Mouse (Mus musculus) liver, embryonic 14.5 days (tissue): Measurements from ENCODE around the gene Cyp2d11.
"Not testable (repeated sequence)": the region's sequence is repeated elsewhere in the genome, so short reads cannot be mapped to it uniquely, and the experiment has no call there.

ENCODE experiments used
- CTCF ChIP-seq: IDR thresholded peaks from 2 replicates; pipeline ENCODE4 v1.5.1; 2016; ENCODE audit warnings: antibody characterized with exemption, low read depth, control low read depth
- EP300 ChIP-seq: IDR thresholded peaks from 2 replicates; pipeline ENCODE4 v1.6.1; 2016; ENCODE audit warnings: antibody characterized with exemption, low read depth

DNA sequence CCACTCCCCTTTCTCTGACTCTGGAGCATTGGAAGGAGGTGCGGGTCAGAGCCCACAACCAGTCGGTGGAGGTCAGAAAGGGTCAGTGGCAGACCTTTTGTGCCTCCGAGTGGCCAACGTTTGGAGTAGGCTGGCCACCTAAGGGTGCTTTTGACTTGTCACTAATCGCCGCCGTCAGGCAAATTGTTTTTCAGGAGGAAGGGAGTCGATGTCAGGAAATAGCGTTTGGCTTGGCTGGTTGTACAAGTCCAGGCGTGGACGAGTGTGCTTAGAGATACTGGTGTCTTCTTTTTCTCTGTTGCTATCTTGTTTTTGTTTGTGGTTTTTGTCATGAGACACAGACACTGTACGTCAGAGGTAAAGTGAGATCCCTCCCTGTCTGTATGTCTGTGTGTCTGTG, 30.0 kb downstream of the Cyp2d11 start:
- not testable (repeated sequence) for TF ChIP-seq CTCF, EP300
